Mouse (Mus musculus): Measurements from ENCODE around the gene Pbxip1. TPM values are rescaled to one million over a fixed set of nuclear protein-coding genes. Genes with fewer than 3 reads are reported as not detected.

Gene Pbxip1
- 7.7 and 8.3 TPM in 2 replicates for polyA plus RNA-seq (2014; fragmentation: Nextera tagmentation; extraction: Ambion mirVana)

- peak; percentile 67 for DNase-seq (ENCODE audit: low spot score)
- peak; percentile 59 for ATAC-seq
- H3K9me3 ChIP-seq (replicated peaks; ENCODE audit: control insufficient read depth, low read length) = no peaks in the 10 kb centered on the region
Observed at GRCm38 (mm10) chr3:89436176-89437113, at the start of gene Pbxip1. TSS of gene Pbxip1 (plus strand) at chr3:89436706.

GRCm38 (mm10) chr3:89387632-89388031 lies 48.9 kb upstream of the Pbxip1 start:
- Histone ChIP-seq H3K9me3 (replicated peaks; ENCODE audit: control insufficient read depth, low read length) (no peaks in the 10 kb centered on the region), H3K4me2 (ENCODE audit: low read length) (no peak overlapping the region), H3K4me3 (ENCODE audit: low read depth, low read length) (no peak overlapping the region), H3K27ac (ENCODE audit: low read depth, low read length) (no peak overlapping the region), H3K4me1 (ENCODE audit: control insufficient read depth, insufficient read depth, low read length) (peaks cover 21% of the 10 kb centered on the region), H3K36me3 (ENCODE audit: control insufficient read depth, insufficient read depth, low read length) (no peaks in the 10 kb centered on the region), H3K9ac (ENCODE audit: low read length) (no peak overlapping the region), H3K27me3 (replicated peaks; ENCODE audit: control insufficient read depth, insufficient read depth, low read length) (peaks cover 8% of the 10 kb centered on the region; the same call in 1 of the 2 replicates)
- DNase-seq (ENCODE audit: low spot score) = no peak
- 76% methylated on average over 11 of the region's 11 CpGs for WGBS
- ATAC-seq = no peak

More at GRCm38 (mm10) chr3:89436176-89437113, at the start of gene Pbxip1:
- H3K9ac ChIP-seq (ENCODE audit: low read length) = peak within 1 kb of the TSS; percentile 30
- no peaks in the 10 kb centered on the region for H3K27me3 ChIP-seq (replicated peaks; ENCODE audit: control insufficient read depth, insufficient read depth, low read length)
- peak within 1 kb of the TSS; percentile 52 for H3K4me2 ChIP-seq (ENCODE audit: low read length)
- 5% methylated on average over 16 of the region's 16 CpGs for WGBS
- peak within 1 kb of the TSS; percentile 26 for H3K4me3 ChIP-seq (ENCODE audit: low read depth, low read length)
- H3K4me1 ChIP-seq (ENCODE audit: control insufficient read depth, insufficient read depth, low read length) = peaks cover 6% of the 10 kb centered on the region
- no peak within 1 kb of the TSS for H3K27ac ChIP-seq (ENCODE audit: low read depth, low read length)
- peaks cover 34% of the 10 kb centered on the region for H3K36me3 ChIP-seq (ENCODE audit: control insufficient read depth, insufficient read depth, low read length)

- 61% methylated on average over 11 of the region's 11 CpGs for WGBS
- Histone ChIP-seq H3K27me3 (replicated peaks; ENCODE audit: control insufficient read depth, insufficient read depth, low read length) (peaks cover 8% of the 10 kb centered on the region; the same call in 1 of the 2 replicates), H3K9me3 (replicated peaks; ENCODE audit: control insufficient read depth, low read length) (no peaks in the 10 kb centered on the region), H3K9ac (ENCODE audit: low read length) (no peak overlapping the region), H3K36me3 (ENCODE audit: control insufficient read depth, insufficient read depth, low read length) (no peaks in the 10 kb centered on the region), H3K4me3 (ENCODE audit: low read depth, low read length) (no peak overlapping the region), H3K4me1 (ENCODE audit: control insufficient read depth, insufficient read depth, low read length) (peaks cover 26% of the 10 kb centered on the region), H3K27ac (ENCODE audit: low read depth, low read length) (no peak overlapping the region), H3K4me2 (ENCODE audit: low read length) (no peak overlapping the region)
- peak; percentile 22; the same call in 1 of the 2 replicates for ATAC-seq
- peak; percentile 30 for DNase-seq (ENCODE audit: low spot score)
Observed at GRCm38 (mm10) chr3:89388134-89388881, 48.2 kb upstream of the Pbxip1 start.

GRCm38 (mm10) chr3:89388901-89389740 lies 47.4 kb upstream of the Pbxip1 start:
- peak; percentile 84 for DNase-seq (ENCODE audit: low spot score)
- H3K4me2 ChIP-seq (ENCODE audit: low read length) = no peak overlapping the region
- H3K9ac ChIP-seq (ENCODE audit: low read length) = no peak overlapping the region
- H3K9me3 ChIP-seq (replicated peaks; ENCODE audit: control insufficient read depth, low read length) = no peaks in the 10 kb centered on the region
- no peak overlapping the region for H3K27ac ChIP-seq (ENCODE audit: low read depth, low read length)
- 68% methylated on average over 6 of the region's 6 CpGs for WGBS
- no peaks in the 10 kb centered on the region for H3K36me3 ChIP-seq (ENCODE audit: control insufficient read depth, insufficient read depth, low read length)
- H3K4me3 ChIP-seq (ENCODE audit: low read depth, low read length) = no peak overlapping the region
- peaks cover 8% of the 10 kb centered on the region; the same call in 1 of the 2 replicates for H3K27me3 ChIP-seq (replicated peaks; ENCODE audit: control insufficient read depth, insufficient read depth, low read length)
- peaks cover 29% of the 10 kb centered on the region for H3K4me1 ChIP-seq (ENCODE audit: control insufficient read depth, insufficient read depth, low read length)
- no peak; the same call in 1 of the 2 replicates for ATAC-seq

- no peaks in the 10 kb centered on the region for H3K36me3 ChIP-seq (ENCODE audit: control insufficient read depth, insufficient read depth, low read length)
- no peak overlapping the region for H3K4me2 ChIP-seq (ENCODE audit: low read length)
- no peak overlapping the region for H3K9ac ChIP-seq (ENCODE audit: low read length)
- H3K4me3 ChIP-seq (ENCODE audit: low read depth, low read length) = no peak overlapping the region
- H3K27ac ChIP-seq (ENCODE audit: low read depth, low read length) = no peak overlapping the region
- peaks cover 9% of the 10 kb centered on the region for H3K27me3 ChIP-seq (replicated peaks; ENCODE audit: control insufficient read depth, insufficient read depth, low read length)
- 50% methylated on average over 5 of the region's 5 CpGs for WGBS
- H3K9me3 ChIP-seq (replicated peaks; ENCODE audit: control insufficient read depth, low read length) = no peaks in the 10 kb centered on the region
- ATAC-seq (no peak), DNase-seq (ENCODE audit: low spot score) (peak; percentile 22)
- peaks cover 36% of the 10 kb centered on the region for H3K4me1 ChIP-seq (ENCODE audit: control insufficient read depth, insufficient read depth, low read length)
Observed at GRCm38 (mm10) chr3:89390111-89390515, 46.4 kb upstream of the Pbxip1 start.

- 10% methylated on average over 19 of the region's 19 CpGs for WGBS
- H3K9ac ChIP-seq (ENCODE audit: low read length) = peak overlapping the region; percentile 66
- peaks cover 44% of the 10 kb centered on the region for H3K4me1 ChIP-seq (ENCODE audit: control insufficient read depth, insufficient read depth, low read length)
- H3K36me3 ChIP-seq (ENCODE audit: control insufficient read depth, insufficient read depth, low read length) = no peaks in the 10 kb centered on the region
- no peak overlapping the region for H3K27ac ChIP-seq (ENCODE audit: low read depth, low read length)
- peak overlapping the region; percentile 36 for H3K4me3 ChIP-seq (ENCODE audit: low read depth, low read length)
- DNase-seq (ENCODE audit: low spot score) (no peak), ATAC-seq (no peak)
- peaks cover 16% of the 10 kb centered on the region for H3K27me3 ChIP-seq (replicated peaks; ENCODE audit: control insufficient read depth, insufficient read depth, low read length)
- H3K4me2 ChIP-seq (ENCODE audit: low read length) = peak overlapping the region; percentile 99
- no peaks in the 10 kb centered on the region for H3K9me3 ChIP-seq (replicated peaks; ENCODE audit: control insufficient read depth, low read length)
Observed at GRCm38 (mm10) chr3:89390699-89391662, 45.5 kb upstream of the Pbxip1 start.

GRCm38 (mm10) chr3:89391663-89392511 lies 44.6 kb upstream of the Pbxip1 start:
- WGBS = under 1% methylated on average over 56 of the region's 56 CpGs

More at GRCm38 (mm10) chr3:89391663-89392511, 44.6 kb upstream of the Pbxip1 start:
- ATAC-seq (no peak), DNase-seq (ENCODE audit: low spot score) (peak; percentile 33)
- H3K4me3 ChIP-seq (ENCODE audit: low read depth, low read length) = peak overlapping the region; percentile 36
- H3K9ac ChIP-seq (ENCODE audit: low read length) = peak overlapping the region; percentile 66
- H3K4me1 ChIP-seq (ENCODE audit: control insufficient read depth, insufficient read depth, low read length) = peaks cover 44% of the 10 kb centered on the region
- H3K27ac ChIP-seq (ENCODE audit: low read depth, low read length) = no peak overlapping the region
- H3K27me3 ChIP-seq (replicated peaks; ENCODE audit: control insufficient read depth, insufficient read depth, low read length) = peaks cover 18% of the 10 kb centered on the region
- H3K36me3 ChIP-seq (ENCODE audit: control insufficient read depth, insufficient read depth, low read length) = no peaks in the 10 kb centered on the region
- H3K4me2 ChIP-seq (ENCODE audit: low read length) = peak overlapping the region; percentile 99
- H3K9me3 ChIP-seq (replicated peaks; ENCODE audit: control insufficient read depth, low read length) = no peaks in the 10 kb centered on the region
